Mouse (Mus musculus) MN1 (cell line): ENCODE results near the gene Agpat4.

Experiments
- DNase-seq: peaks from one replicate; pipeline ENCODE4 v3.0.0-alpha.2; 2016; ENCODE audit warnings: low spot score

Gene Agpat4

DNA sequence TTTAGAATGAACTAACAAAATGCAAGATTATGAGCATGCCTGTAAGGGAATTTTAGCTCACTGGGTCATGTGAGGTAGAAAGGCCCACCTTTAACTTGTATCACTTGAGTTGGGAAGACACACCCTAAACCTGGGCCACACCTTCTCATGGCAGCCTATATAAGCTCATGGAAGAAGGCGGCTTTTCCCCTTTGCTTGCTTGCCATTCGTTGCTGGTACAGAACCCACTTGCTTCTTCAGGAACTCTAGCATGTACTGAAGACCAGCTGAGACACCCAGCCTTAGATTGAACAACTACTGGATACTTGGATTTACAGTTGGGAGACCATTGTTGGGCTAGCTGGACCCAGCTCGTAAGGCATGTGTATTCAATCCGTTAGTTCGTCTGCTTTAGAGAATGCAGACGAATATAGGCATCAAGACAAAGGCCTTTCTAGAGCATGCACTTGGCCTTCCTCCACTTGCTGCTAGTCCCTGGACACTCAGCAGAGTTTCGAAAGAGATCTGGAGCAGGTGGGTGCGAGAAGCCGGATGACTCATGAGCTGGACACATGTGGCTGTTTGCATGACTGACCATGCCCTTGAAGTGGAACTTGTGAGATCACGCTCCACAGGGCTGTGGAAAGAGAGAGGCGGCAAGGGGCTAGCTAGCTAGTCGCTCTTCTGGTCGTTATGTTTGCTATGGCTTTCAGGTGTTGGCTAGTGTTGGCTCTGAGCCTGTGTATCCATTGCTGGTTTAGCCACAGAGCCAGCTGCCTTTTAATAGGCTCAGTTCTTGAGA, 42.7 kb downstream of the Agpat4 start:
- DNase-seq = no peak

DNA sequence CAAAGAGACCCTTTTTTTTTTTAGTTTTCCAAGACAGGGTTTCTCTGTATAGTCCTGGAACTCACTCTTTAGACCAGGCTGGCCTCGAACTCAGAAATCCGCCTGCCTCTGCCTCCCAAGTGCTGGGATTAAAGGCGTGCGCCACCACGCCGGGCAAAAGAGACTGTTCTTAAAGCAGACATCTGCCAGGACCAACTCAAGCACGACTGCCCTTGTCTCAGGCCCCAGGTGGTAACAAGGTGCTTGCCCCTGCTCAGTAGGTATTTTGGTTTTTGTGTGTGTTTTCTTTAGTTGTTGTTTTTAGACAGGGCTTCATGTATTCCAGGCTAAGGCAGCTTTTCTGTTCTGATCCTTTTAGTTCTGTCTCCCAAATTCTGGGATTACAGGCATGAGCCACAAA, 43.4 kb downstream of the Agpat4 start:
- no peak for DNase-seq

DNA sequence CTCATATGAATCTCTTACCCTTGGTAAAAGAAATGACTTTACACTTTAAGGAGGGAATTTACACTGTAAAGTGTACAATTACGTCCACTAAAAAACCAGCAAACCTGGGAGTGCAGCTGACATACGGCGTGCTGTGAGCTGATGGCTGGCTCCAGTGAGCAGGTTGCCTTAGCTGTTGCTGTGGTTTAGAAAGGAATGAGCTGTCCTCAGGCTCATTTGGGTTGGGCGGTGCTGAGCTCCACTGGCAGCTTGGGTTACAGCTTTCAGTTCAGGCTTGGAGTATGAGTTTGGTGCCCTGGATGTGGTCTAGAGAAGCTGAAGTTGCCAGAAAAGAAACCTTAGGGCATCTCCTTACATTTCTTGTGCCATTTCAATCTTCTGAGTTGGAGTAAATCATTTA, 44.3 kb downstream of the Agpat4 start:
- no peak for DNase-seq

DNA sequence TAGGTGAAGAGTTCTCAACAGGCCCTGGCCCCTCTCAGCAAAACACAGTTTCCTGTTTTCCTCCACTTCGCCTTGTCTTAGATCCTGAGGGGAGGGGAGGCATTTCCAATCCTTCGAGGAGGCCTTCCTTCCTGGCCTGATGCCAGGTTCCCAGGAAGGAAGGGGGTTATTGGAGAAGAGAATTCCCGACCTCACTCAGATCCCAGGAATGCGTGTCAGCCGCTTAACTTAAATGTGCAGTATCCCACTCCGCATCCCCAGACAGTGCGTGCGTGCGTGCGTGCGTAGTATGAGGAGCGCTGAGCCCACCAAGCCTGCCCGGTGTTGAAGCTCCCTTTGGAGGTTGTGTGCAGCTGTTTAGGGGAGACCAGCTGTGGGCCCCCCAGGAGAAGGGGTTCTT, 44.9 kb downstream of the Agpat4 start:
- DNase-seq = no peak

DNA sequence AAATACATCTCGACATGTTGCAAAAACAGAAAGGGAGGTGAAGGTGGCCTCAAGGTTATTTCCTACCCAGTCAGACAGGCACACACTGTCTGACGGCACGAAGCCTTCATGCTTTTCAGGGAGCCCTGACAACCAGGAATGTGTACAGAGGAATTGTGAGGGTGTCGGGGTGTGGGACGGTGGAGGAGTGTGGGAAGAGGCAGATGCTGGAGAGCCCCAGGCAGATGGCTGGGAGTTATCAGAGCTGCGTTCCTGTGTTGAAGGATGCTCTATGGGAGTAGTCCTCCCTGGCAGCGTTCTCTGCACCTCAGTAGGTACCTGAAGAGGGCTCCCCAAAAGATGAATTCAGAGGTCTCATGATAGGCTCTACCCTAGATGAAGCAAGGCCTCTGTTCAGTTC, 45.4 kb downstream of the Agpat4 start:
- no peak for DNase-seq

DNA sequence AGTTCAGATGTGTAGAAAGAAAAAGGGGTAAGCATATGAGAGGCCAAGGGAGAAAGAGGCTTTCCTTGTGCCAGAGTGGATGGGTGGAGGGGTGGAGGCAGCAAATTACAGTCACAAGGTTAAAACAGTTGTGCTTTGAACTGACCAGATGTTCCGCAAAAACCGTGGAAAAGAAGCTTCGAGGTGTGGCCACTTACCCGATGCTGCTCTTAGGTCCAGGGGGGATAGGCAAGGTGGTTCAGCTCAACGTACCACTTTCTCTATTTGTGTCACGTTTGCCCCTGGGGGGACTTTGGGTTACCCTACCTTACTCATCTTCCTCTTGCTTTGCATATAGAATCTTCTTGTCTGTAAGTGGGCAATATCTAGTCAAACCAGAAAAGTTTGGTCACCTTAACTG, 46.0 kb downstream of the Agpat4 start:
- DNase-seq = no peak

DNA sequence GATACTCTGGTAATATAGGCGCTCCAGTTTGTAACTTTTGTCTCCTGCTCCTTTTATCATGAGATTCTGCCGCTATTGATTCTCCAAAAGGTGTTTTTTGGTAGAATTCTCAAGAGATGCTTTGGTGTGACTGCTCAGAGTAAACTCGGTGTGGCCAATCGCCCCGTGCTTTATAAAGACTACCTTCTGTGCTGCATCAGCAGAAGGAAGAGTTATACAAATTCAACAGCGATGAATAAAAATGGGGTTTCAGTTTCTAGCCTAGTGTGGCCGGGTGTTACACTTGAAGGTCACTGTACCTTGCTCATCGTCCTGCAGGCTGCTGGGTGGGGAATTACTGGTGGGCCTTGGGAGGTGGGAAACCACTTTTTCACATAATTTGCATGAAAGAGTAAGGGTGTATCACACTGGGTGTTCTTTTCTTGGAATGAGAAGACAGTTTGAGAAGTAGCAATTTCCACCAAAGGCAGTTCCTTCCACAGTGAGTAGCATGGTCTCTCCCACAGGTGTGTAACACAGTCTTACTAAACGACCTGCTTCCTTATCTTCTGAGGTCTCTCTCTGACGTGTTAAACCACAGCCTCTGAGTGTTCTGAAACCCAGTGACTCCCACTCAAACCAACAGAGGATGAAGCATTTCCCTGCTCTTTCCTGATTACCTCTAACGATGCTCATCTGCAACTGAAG, 46.6 kb downstream of the Agpat4 start:
- DNase-seq = no peak

DNA sequence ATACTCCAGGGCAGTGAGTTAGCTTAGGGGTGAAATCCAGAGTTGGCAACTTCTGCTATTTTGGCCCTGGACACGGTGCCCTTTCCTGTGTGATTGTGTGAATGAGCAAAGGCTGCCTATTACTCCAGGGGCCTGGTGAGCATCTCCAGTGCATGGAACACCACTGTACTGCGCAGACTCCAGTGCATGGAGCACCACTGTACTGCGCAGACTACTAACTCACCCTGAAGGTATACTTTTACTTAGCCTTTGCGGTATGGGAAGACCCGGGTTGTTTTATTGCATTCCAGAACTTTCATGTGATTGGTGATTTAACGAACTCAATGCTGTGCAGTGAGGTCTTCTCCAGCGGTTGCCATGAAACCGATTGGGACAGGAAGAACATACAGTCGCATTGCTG, 47.2 kb downstream of the Agpat4 start:
- no peak for DNase-seq

DNA sequence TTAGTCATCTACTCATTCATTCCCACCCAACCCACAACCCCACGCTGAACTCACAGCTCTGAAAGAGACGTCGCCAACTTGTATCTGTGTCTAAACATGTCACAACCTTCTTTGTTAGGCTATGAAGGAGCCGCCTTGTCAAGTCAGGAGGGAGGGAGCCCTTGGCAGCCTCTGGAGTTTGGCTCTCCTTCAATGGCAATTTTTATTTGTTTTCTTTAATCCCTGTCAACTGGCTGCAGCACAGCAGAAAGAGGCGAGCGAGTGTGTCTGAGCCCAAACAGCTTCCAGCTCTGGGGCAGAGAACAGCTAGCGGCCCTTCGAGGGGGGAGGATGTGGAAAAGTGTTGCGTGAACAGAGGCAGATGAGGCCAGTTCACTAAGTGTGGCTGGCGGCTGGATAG, 50.0 kb downstream of the Agpat4 start:
- DNase-seq = no peak

DNA sequence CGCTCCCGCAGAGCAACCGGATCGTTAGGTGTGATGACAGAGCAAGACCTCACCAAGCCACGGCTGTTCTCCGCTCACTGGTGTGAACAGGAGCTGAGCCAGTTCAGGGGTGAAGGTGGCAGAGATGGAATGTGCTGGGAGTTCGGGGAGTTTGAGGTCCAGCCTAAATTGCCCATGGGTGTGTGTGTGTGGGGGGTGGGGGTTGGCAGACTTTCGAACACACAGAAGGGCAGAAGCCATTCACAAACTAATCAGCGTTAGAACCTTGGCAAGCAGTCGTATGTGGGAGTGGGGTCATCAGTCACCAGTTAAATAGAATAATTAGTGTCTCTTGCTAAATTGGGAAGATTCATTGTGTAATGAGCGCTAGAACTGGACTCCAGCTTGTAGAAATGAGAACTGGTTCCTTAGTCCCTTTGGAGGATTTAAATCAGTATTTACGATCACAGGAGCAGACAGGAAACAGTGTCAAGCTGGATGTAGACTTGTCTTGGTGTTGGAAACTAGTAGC, 50.9 kb downstream of the Agpat4 start:
- no peak for DNase-seq

DNA sequence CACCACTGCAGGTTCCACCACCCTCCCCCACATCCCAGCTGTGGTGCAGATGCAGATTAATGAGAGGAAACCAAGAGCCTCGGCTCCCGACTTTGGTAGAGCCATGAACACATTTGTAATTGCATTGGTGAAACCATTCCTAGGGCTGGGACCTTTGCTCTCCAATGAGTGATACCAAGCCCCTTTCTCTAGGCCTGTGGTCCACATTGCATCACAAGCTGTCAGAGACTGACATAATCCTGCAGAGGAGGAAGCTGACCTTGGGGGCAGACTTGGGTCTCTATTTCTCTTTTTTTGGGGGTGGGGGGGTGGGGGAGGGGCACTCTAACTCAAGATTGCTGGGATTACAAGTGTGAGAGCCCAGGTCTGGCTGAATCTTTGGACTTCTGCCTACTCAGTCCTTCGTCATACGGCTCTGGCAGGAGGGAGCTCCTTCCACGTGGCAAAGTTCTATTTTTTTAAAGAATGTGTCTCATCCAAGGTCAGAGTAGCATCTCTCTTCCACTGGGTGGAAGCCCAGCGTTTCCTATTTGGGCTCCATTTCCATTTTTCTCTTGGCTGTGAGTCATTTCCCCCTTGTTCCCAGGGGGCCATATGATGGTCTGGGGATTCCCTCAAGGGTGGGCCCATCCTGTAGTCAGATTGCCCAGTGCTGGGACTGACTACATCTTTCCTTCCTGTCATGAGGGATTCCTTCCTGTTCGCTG, 52.4 kb downstream of the Agpat4 start:
- DNase-seq = peak; percentile 67

DNA sequence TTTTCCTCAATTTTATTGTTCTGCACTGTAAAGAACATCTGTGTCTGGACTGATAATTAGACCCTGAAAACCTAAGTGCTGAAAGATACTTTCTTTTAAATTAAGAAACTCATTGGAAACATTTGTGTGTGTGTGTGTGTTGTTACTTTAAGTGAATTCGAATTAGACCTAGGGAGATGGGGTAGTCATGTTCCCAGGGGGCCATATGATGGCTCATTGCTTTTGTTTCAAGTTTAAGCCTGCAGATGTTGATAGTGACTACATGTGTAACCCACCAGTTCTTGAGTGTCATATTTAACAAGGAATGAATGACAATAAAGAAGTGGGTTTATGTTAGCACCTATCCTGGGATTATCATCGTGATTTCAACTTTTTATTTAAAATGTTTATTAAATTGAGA, 53.2 kb downstream of the Agpat4 start:
- no peak for DNase-seq

DNA sequence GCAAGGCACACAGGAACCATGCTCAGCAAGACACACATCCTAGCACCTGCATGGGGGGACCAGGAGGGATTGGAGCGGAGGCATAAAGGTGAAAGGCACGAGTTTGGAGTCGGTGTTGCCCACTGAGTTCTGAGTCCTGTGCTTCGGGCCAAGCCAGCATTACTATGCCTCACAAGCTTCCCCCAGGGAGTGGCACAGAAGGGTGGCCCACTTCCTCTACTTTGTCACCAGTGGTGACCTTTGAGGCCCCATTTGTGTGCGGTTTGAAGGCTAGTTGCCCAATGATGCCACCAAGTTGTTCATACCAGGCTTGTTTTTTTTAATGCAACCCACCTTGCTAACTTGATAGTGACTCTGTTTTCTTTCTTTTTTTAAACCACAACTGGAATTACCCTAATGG, 55.7 kb downstream of the Agpat4 start:
- no peak for DNase-seq

DNA sequence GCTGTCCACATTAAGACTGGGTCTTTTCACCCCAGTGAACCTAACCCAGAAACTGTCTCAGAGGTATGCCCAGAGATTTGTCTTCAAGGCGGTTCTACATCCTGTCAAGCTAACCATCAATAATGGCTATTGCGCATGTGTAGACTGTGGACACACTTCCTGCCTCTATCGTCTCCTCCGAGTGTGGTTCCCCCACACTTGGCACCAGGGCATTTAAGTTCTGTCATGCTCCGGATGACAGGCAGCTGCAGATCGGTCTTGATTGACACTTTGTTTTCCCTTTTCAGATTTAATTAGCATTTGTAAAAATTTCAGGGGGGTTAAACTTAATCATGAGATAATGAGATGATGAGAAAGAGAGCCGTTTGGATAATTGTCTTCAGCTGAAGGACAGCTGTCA, 56.4 kb downstream of the Agpat4 start:
- DNase-seq = no peak

DNA sequence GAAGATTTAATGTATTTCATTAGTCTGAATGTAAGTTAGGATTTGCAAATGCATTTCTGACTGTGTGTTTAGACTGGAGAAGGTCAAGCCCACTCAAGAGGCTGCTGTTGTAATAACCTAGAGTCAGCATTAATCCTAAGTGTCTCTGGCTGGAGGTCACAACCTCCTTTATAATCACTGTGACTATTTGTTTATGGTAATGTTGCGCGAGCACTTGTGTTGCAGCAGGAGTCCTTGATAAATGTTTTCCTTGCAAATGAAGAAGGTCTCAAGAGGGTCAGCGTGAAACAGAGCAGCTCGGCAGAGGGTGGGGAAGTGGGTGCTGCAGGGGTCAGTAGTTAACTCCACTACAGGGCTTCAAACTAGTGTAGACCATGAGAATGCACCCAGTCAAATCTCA, 57.1 kb downstream of the Agpat4 start:
- DNase-seq = no peak

DNA sequence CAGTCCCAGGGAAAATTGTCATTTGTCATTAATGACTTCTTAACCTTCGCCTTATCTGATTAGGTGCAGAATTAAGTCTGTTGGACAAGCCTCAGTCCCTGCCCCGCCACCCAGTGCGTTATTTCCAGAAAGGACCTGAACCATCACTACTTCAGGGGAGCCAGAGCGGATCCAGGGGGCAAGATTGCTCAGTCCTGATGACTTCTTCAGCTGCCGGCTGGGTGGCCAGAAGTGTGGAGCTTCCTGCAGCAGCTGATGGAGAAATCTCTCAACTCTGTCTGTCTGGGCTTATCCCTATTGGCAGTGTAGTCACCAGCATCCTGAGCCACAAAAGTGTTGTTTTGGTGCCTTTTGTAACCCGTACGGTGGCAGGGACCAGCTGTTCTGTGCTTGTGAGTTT, 60.8 kb downstream of the Agpat4 start:
- DNase-seq = no peak

DNA sequence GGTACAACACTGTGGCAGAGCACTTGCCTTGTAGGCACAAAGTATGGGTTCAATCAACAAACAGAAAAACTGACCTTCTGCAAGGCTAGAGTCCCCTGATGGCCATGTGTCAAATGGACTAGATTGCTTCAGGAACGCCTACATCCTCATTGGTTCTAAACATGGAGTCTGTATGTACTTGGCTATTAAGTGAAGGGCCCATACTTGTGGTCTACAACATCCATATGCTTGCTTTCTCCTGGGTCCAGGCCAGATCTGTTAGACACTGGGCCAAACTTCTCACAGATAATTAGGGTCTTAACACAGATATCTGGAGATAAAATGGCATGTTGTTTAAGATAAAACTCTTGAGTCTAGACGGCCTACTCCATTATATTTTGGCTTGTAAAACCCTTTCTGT, 61.3 kb downstream of the Agpat4 start:
- DNase-seq = no peak

DNA sequence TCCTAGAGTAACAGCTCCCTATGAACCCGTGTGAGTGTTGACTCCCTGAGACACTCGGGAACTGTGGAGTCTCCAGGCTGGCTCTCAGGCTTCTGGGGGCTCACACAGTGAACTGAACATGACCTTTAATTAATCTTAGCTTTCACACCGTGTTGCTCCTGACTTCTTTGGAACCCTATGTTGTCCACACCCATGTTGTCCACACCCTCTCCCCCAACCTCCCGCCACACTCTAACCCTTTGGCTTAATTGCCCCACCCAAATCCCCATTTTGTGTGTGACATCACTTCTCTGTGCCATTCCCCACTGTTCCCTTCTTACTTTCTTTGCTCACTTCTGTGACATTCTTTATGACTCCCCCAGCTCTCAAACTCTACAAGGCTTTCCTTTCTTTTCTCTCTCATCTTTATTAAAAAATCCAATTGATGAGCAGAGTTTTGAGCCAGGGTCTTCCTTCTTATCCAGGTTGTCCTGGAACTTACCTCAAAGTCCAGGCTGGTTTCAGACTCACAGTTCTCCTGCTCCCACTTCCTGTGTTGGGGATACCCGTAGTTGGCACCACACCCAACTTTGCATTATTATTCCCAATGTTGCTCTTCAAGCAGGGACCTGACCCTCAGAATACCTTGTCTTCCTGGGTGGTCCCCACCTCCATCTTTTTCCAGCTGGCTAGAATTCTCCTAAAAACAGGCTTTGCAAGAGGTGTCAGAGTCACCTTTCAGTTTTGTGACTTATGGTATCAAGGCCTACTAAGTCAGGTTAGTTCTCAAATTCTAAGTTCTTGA, 64.4 kb downstream of the Agpat4 start:
- DNase-seq = no peak

DNA sequence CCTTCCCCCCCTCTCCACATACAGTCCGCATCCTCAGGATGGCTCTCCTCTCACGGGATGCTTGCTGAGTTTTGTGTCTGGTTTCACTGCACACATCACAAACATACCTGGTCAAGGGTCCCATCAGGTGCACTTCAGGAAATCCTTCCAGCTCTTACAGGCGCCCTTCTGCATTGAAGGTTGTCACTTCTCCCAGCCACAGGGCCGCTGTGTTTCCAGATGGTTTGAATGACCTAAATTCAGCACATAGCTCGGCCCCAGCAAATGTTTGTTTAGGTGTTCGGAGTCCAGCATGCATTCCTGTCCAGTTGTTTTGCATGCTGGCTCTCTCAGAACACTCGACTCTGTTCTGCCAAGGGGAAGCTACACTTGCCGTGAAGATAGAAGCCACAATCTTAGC, 65.8 kb downstream of the Agpat4 start:
- no peak for DNase-seq

DNA sequence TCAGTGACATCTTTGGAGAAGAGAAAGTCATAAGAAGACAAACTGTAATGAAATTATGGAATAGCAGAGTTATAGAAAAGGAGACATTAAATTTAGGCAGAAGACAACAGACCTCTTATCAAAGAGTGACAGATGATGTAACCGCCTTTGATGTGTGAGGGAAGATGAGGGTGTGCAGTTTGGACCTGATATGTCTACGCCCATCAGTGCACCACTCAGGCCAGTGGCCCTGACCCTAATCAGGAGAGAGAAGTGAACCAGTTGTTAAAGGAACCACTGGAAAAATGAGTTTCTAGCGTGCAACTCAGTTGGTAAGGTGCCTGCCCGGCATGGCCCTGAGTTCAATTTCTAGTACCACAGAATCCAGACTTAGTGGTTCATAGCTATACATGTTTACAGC, 67.4 kb downstream of the Agpat4 start:
- DNase-seq = no peak

DNA sequence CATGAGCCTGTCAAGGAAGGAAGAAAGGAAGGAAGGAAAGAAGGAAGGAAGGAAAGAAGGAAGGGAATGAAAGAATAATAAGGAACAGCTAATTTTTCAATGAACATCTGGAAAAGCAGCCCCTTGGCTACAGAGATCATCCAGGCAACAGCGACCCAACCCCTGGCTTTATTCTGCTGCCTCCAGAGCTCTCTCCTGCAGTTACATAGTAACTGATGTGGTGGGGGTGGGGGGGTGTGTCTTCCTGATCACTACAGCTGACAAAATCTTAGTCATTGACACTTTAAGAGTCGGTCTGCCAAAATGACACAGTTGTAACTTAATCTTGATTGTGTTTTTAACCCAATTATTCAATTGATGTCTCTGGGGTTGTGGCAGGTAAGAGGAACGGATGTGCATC, 67.8 kb downstream of the Agpat4 start:
- DNase-seq = no peak

DNA sequence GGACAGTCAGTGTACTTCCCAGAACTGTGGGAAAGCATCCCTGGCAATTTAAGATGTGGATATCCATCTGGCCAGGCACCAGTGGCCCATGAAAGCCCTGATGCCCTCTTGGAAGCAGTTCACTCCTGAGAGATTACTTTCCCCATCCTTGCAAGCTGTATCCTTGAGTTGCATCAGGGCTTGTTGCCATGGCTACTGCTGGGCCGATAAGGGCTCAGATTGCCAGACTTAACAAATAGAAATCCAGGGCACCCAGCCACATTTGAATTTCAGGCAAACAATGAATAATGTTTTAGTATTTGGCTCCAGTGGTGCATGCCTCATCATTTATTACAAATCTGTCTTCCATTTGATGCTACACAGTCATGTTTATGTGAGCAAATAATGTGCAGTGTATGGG, 69.3 kb downstream of the Agpat4 start:
- peak; percentile 81 for DNase-seq
